Mouse (Mus musculus) midbrain, embryonic 11.5 days (tissue): Measurements from ENCODE around the gene Kiss1. TPM values are rescaled to one million over a fixed set of nuclear protein-coding genes. Genes with fewer than 3 reads are reported as not detected.
"Not testable (repeated sequence)": the region's sequence is repeated elsewhere in the genome, so short reads cannot be mapped to it uniquely, and the experiment has no call there.

Source experiments
- ATAC-seq: fragments of 200-750 bp; cut with Nextera tagmentation; 2 replicates; pipeline ENCODE4 v1.8.0; 2017; ENCODE audit warnings: moderate TSS enrichment, moderate library complexity; ENCODE audit not compliant: low FRiP score
- DNase-seq: peaks from one replicate; pipeline ENCODE4 v3.0.0; 2015; ENCODE audit warnings: low spot score; ENCODE audit errors: missing footprints
- H3K27ac ChIP-seq: fragments of 300-500 bp; sonication (generic); 2 replicates; pipeline ENCODE4 v1.5.1; 2014; ENCODE audit warnings: low read depth, low read length
- H3K27me3 ChIP-seq: fragments of 300-500 bp; sonication (generic); 2 replicates; pipeline ENCODE4 v1.6.1; 2014; ENCODE audit warnings: mild to moderate bottlenecking, low read length, moderate library complexity, mixed read lengths; ENCODE audit not compliant: control insufficient read depth, insufficient read depth
- H3K36me3 ChIP-seq: fragments of 300-500 bp; sonication (generic); 2 replicates; pipeline ENCODE4 v1.6.1; 2014; ENCODE audit warnings: mild to moderate bottlenecking, low read length, moderate library complexity, mixed read lengths; ENCODE audit not compliant: control insufficient read depth, insufficient read depth
- H3K4me1 ChIP-seq: fragments of 300-500 bp; sonication (generic); 2 replicates; pipeline ENCODE4 v1.6.1; 2014; ENCODE audit warnings: low read length; ENCODE audit not compliant: control insufficient read depth, insufficient read depth
- H3K4me2 ChIP-seq: fragments of 300-500 bp; sonication (generic); 2 replicates; pipeline ENCODE4 v1.6.1; 2014; ENCODE audit warnings: mild to moderate bottlenecking, moderate library complexity
- H3K4me3 ChIP-seq: fragments of 300-500 bp; sonication (generic); 2 replicates; pipeline ENCODE4 v1.5.1; 2014; ENCODE audit warnings: low read depth, low read length
- H3K9ac ChIP-seq: fragments of 300-500 bp; sonication (generic); 2 replicates; pipeline ENCODE4 v1.6.1; 2014; ENCODE audit warnings: low read length
- H3K9me3 ChIP-seq: fragments of 300-500 bp; sonication (generic); 2 replicates; pipeline ENCODE4 v1.6.1; 2016; ENCODE audit warnings: low read length; ENCODE audit not compliant: control insufficient read depth
- WGBS: fragments of 180-500 bp; shearing (Covaris S2); extraction: QIAGEN DNeasy Blood & Tissue Kit; methylation state at CpG from one replicate; pipeline ENCODE4 v1.1.7; 2014; 5-methylcytosine and 5-hydroxymethylcytosine counted together
- polyA plus RNA-seq: library from polyadenylated mRNA; unstranded; fragments of >200 nt; fragmentation: Nextera tagmentation; extraction: Ambion mirVana; gene quantifications from 2 replicates; pipeline ENCODE4 v1.2.1, GENCODE M21; 2014

The Kiss1 gene
- polyA plus RNA-seq, 1 experiment from 2014 or later: not detected

DNA sequence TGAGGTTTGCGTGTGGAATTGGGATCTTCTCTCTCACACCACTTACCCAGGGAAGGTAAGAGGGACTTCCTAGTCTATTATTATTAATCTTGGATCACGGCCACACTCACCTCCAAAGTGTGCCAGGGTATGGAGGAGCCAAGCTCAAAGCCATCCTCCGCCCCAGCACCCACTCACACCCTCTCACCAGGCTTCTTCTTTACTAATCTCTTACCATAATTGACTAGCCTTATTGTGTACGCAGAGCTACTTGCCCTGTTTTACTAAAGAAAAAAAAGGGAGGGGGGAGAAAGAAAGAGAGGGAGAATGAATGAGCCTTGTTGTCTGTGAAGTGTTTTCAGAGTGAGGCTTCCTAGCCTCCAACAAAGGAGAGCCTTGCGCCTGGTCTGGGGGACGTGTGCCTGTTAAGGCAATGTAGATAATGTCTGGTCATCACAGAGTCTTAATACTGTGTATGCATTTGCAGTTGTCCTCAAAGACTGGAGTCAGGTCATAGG lies 6.7 kb downstream of the Kiss1 start:
- Histone ChIP-seq H3K27ac (no peak overlapping the region), H3K9ac (no peak overlapping the region), H3K4me2 (no peak overlapping the region), H3K4me1 (peaks cover 18% of the 10 kb centered on the region), H3K36me3 (no peaks in the 10 kb centered on the region), H3K4me3 (no peak overlapping the region), H3K27me3 (peaks cover 12% of the 10 kb centered on the region; the same call in 1 of the 2 replicates), H3K9me3 (no peaks in the 10 kb centered on the region)
- WGBS: 57% methylated on average over 6 of the region's 6 CpGs
- peak; percentile 45; the same call in 1 of the 2 replicates for ATAC-seq
- no peak for DNase-seq

DNA sequence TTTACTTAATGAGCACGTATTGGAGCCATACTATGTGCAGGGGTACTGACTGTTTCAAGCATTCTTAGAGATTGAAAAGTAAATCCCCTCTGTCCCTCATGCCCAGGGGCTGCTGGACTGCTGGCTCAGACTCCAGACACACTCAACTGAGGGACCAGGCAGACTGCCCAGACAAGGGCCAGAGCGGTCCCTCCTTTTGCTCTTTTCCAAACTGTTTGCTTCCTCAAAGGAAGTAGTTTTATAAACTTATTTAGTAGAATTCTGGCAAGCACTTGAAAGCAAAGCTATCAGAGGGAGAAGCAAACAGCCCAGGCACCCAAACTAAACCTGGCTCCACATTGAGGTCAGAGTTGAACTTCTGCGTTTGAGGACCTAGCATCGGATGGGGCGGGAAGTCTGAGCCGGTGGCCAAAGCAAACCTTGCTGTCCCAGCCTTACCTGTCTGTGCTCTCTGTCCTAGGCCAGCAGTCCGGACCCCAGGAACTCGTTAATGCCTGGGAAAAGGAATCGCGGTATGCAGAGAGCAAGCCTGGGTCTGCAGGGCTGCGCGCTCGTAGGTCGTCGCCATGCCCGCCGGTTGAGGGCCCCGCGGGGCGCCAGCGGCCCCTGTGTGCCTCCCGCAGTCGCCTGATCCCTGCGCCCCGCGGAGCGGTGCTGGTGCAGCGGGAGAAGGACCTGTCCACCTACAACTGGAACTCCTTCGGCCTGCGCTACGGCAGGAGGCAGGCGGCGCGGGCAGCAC lies 7.4 kb downstream of the Kiss1 start:
- peak overlapping the region; percentile 58 for H3K9ac ChIP-seq
- H3K9me3 ChIP-seq: no peaks in the 10 kb centered on the region
- 7% methylated on average over 34 of the region's 34 CpGs for WGBS

DNA sequence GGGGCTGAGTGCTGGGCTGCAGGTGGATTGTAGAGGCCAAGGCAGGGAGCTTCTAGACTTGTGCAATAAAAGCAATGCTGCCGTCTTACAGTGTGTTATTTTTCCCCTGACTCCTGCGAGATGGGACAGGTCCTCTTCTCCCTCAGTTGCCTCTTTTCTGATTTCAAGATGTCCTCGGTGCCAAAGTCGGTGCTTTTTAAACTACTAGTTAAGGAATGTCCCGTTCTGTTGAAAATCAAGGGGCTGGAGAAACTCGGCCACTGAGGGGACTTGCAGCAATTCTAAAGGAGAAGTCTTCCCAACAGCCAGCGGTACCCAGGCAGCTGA lies 7.9 kb downstream of the Kiss1 start:
- no peak overlapping the region for H3K27ac ChIP-seq
- H3K27me3 ChIP-seq: peaks cover 12% of the 10 kb centered on the region; the same call in 1 of the 2 replicates
- peak overlapping the region; percentile 58 for H3K4me2 ChIP-seq
- ATAC-seq (no peak), DNase-seq (peak; percentile 92)
- H3K9ac ChIP-seq: peak overlapping the region; percentile 58
- H3K4me1 ChIP-seq: peaks cover 18% of the 10 kb centered on the region
- WGBS: 19% methylated on average over 7 of the region's 7 CpGs
- peak overlapping the region; percentile 19; the same call in 1 of the 2 replicates for H3K4me3 ChIP-seq
- H3K36me3 ChIP-seq: no peaks in the 10 kb centered on the region
- no peaks in the 10 kb centered on the region for H3K9me3 ChIP-seq

More for the DNA sequence above, 7.4 kb downstream of the Kiss1 start:
- H3K4me3 ChIP-seq: peak overlapping the region; percentile 19
- H3K4me2 ChIP-seq: peak overlapping the region; percentile 58
- ATAC-seq (no peak), DNase-seq (peak; percentile 93)
- H3K36me3 ChIP-seq: no peaks in the 10 kb centered on the region
- peaks cover 18% of the 10 kb centered on the region for H3K4me1 ChIP-seq
- peaks cover 12% of the 10 kb centered on the region; the same call in 1 of the 2 replicates for H3K27me3 ChIP-seq
- no peak overlapping the region for H3K27ac ChIP-seq

DNA sequence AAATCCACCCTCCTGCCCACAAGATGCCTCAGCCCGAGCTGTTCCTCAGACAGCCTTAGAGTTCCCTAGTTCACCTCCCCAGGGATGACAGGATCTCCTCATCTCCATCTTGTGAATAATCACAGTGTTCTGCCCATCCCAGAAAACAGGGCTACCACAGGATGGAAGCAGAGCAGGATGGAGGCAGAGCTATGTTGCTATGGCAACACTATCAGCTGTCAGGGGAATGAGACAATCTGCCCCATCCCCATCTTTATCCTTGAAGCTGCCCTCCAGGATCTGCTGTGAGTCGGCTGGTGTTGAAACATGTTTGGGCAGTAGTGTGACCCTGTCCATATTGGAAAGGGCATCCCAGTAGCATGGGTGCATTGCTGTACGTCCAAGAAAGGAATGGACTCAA lies 9.5 kb downstream of the Kiss1 start:
- no peak overlapping the region for H3K4me3 ChIP-seq
- WGBS: 34% methylated on average over 3 of the region's 3 CpGs
- peaks cover 18% of the 10 kb centered on the region for H3K4me1 ChIP-seq
- H3K9ac ChIP-seq: no peak overlapping the region
- DNase-seq (no peak), ATAC-seq (peak; percentile 60; the same call in 1 of the 2 replicates)
- H3K27ac ChIP-seq: no peak overlapping the region
- no peaks in the 10 kb centered on the region for H3K9me3 ChIP-seq
- H3K27me3 ChIP-seq: peaks cover 12% of the 10 kb centered on the region; the same call in 1 of the 2 replicates
- H3K4me2 ChIP-seq: no peak overlapping the region
- H3K36me3 ChIP-seq: no peaks in the 10 kb centered on the region

DNA sequence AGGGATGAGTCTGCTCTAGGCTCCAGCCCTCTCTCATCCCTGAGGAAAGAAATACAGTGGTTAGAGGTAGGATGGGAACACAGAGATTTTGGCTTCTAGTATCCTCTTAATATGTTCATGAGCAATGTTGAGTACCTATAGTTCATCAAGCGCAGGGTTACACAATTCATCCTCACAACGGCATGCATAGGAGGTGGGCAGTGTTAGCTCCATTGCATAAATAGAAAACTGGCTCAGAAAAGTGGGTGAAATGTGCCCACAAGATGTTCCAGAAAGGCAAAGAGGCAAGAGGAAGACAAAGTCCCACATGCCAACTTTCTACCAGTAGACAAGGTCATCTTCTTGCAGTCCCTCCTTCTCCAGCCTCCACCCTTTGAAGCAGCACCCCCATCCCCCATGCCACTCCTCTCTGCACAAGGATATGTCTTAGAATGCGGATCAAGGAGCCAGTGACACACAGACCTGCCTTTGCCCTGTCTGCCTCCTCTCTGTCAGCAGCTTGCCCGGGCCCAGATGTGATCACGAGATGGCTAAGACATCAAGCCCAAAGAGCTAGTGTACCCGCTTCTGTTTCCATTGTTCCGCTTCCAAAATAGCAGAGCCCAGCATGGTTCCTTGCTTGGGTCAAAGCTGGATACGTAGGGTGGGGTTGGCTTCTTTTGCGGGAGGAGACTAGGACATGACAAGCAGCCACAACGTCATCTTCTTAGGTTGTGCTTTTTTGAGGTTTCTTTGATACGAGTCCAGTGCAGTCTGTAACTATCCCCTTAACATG lies 11.2 kb downstream of the Kiss1 start:
- WGBS: 90% methylated on average over 11 of the region's 11 CpGs
- no peak overlapping the region for H3K4me2 ChIP-seq
- H3K36me3 ChIP-seq: no peaks in the 10 kb centered on the region
- DNase-seq: no peak
- H3K9me3 ChIP-seq: no peaks in the 10 kb centered on the region
- peaks cover 18% of the 10 kb centered on the region for H3K4me1 ChIP-seq
- H3K4me3 ChIP-seq: no peak overlapping the region
- H3K27ac ChIP-seq: no peak overlapping the region
- H3K9ac ChIP-seq: no peak overlapping the region
- peaks cover 12% of the 10 kb centered on the region; the same call in 1 of the 2 replicates for H3K27me3 ChIP-seq
- ATAC-seq: no peak

DNA sequence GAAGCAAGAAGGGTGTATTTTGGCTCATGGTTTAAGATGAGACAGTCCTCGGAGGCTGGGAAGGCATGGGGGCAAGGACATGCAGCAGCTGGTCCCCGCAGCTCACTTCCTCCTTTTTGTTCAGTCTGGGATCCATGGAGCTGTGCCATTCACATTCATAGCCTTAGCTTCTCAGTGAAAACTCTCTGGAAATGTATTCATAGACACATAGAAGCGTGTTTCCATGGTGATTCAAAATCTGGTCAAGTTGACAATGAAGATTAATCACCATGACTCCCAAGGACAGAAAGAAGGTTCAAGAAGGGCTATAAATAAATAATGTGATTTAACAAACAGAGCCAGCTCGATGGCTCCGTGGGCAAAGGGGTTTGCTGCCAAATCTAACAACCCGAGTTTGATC lies 12.3 kb downstream of the Kiss1 start:
- H3K9ac ChIP-seq: no peak overlapping the region
- H3K27ac ChIP-seq: no peak overlapping the region
- H3K27me3 ChIP-seq: peaks cover 9% of the 10 kb centered on the region; the same call in 1 of the 2 replicates
- no peaks in the 10 kb centered on the region for H3K36me3 ChIP-seq
- 47% methylated on average over 6 of the region's 6 CpGs for WGBS
- ATAC-seq: peak; percentile 16; the same call in 1 of the 2 replicates
- H3K4me2 ChIP-seq: no peak overlapping the region
- peak; percentile 91 for DNase-seq
- no peaks in the 10 kb centered on the region for H3K9me3 ChIP-seq
- peaks cover 14% of the 10 kb centered on the region for H3K4me1 ChIP-seq
- no peak overlapping the region for H3K4me3 ChIP-seq

DNA sequence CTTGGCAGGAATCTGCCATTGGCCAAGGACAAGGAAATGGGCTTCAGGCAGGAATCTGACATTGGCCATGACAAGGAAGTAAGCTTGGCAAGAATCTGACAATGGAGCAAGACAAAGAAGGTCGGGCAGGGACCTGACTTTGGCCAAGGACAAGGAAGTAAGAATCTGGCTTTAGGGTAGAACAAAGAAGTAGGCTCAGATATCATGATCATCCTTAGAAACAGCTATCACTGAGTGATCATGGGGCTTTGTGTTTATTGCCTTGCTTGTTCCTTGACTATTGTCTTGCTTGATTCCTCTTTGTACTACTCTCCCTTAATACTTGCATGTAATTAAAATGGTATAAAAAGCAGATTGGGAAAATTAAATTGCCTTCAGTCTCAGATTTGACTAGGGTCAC lies 18.7 kb downstream of the Kiss1 start:
- not testable (repeated sequence) for H3K36me3 ChIP-seq, H3K9ac ChIP-seq
- WGBS: 57% methylated on average over 1 of the region's 1 CpGs

DNA sequence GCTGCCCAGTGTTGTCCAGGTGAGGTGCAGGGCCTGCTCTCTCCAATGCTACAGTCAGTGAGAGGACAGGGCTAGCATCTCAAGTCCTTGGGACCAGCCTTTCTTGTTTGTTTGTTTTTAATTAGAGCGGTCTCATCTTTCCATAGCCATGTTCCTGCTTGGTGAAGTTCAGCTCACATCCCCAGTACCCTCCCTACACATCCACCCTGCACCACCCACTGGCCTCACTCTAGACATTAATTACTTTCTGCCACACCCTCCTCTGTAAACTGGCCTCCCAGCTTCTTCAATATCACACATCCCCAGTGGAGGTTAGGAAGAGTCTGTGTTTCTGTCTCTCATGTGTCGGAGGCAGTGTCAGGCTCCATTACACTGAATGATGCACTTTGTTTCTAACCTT lies 22.7 kb downstream of the Kiss1 start:
- H3K27me3 ChIP-seq: no peaks in the 10 kb centered on the region
- no peaks in the 10 kb centered on the region for H3K9me3 ChIP-seq
- H3K27ac ChIP-seq: no peak overlapping the region
- ATAC-seq: no peak
- no peaks in the 10 kb centered on the region for H3K4me1 ChIP-seq
- H3K9ac ChIP-seq: no peak overlapping the region
- no peak overlapping the region for H3K4me3 ChIP-seq
- H3K4me2 ChIP-seq: no peak overlapping the region
- DNase-seq: no peak
- 95% methylated on average over 2 of the region's 2 CpGs for WGBS
- H3K36me3 ChIP-seq: no peaks in the 10 kb centered on the region

More for the DNA sequence above, 18.7 kb downstream of the Kiss1 start:
- H3K4me2 ChIP-seq, H3K27ac ChIP-seq, DNase-seq, H3K27me3 ChIP-seq, H3K4me3 ChIP-seq, H3K4me1 ChIP-seq, ATAC-seq, H3K9me3 ChIP-seq: not testable (repeated sequence)

DNA sequence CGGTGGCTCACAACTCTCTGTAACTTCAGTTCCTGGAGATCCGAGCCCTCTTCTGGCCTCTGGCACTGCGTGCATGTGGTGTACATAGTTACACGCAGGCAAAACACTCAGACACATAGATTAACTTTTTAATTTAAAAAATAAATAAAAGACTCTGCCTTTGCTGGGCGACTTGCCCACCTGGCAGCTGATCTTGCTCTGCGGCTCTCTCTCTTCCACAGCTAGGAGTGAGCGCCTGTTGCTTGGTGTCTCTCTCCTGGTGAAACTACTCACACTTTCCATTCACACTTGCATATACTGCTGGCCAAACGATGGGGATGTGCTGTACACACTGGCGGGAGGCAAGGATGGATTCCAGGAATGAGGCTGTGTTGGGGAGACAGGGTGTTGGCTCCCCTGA lies 24.9 kb downstream of the Kiss1 start:
- no peaks in the 10 kb centered on the region for H3K4me1 ChIP-seq
- no peaks in the 10 kb centered on the region for H3K27me3 ChIP-seq
- H3K4me2 ChIP-seq: no peak overlapping the region
- DNase-seq (no peak), ATAC-seq (no peak)
- no peak overlapping the region for H3K4me3 ChIP-seq
- 89% methylated on average over 9 of the region's 9 CpGs for WGBS
- H3K36me3 ChIP-seq: no peaks in the 10 kb centered on the region
- H3K9ac ChIP-seq: no peak overlapping the region
- H3K9me3 ChIP-seq: no peaks in the 10 kb centered on the region
- H3K27ac ChIP-seq: no peak overlapping the region
